Mouse (Mus musculus): Measurements from ENCODE around the gene Dusp14. TPM values are rescaled to one million over a fixed set of nuclear protein-coding genes. Genes with fewer than 3 reads are reported as not detected.

Dusp14 gene
- polyA plus RNA-seq, 1 experiment from 2014 or later = 54.6 TPM

DNA sequence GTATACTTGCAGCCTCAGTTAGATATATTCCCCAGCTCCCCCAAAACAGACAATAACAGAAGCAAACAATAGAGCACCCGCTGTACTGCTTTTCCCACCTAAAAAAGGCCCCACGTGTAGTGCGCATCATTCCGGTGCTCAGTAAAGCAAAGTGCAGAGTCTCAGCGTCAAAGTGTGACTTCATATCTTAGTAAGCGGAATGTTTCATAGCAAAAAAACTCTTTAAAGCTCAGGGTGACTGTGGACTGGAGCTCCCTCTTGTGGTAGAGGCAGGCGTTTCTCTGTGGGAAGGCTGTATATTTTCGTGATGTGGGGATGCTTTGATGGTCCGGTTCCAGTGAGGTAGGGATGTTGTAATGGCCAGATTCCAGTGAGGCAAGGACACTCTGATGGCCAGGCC is 37.1 kb downstream of the Dusp14 start:
- no peak overlapping the region for H3K4me2 ChIP-seq (replicated peaks; ENCODE audit: low read depth, low read length)
- WGBS = 51% methylated on average over 9 of the region's 9 CpGs
- no peaks in the 10 kb centered on the region; the same call in 1 of the 2 replicates for H3K36me3 ChIP-seq (ENCODE audit: insufficient read depth, low read length)

GRCm38 (mm10) chr11:84028271-84029028 is 40.6 kb downstream of the Dusp14 start:
- Histone ChIP-seq H3K4me3 (ENCODE audit: low read length) (no peak overlapping the region), H3K9ac (replicated peaks; ENCODE audit: low read length) (no peak overlapping the region), H3K36me3 (ENCODE audit: insufficient read depth, low read length) (peaks cover 21% of the 10 kb centered on the region), H3K27ac (ENCODE audit: low read length) (no peak overlapping the region), H3K4me1 (ENCODE audit: insufficient read depth, low read length) (no peaks in the 10 kb centered on the region), H3K9me3 (ENCODE audit: low read length) (no peaks in the 10 kb centered on the region), H3K4me2 (replicated peaks; ENCODE audit: low read depth, low read length) (no peak overlapping the region), H3K27me3 (ENCODE audit: insufficient read depth, low read length) (no peaks in the 10 kb centered on the region)
- no peak for ATAC-seq (ENCODE audit: low FRiP score, low TSS enrichment)
- 76% methylated on average over 9 of the region's 9 CpGs for WGBS

More for the DNA sequence above, 37.1 kb downstream of the Dusp14 start:
- Histone ChIP-seq H3K4me3 (ENCODE audit: low read length) (no peak overlapping the region), H3K9ac (replicated peaks; ENCODE audit: low read length) (no peak overlapping the region), H3K27ac (ENCODE audit: low read length) (no peak overlapping the region), H3K9me3 (ENCODE audit: low read length) (no peaks in the 10 kb centered on the region), H3K27me3 (ENCODE audit: insufficient read depth, low read length) (no peaks in the 10 kb centered on the region), H3K4me1 (ENCODE audit: insufficient read depth, low read length) (no peaks in the 10 kb centered on the region)
- no peak for ATAC-seq (ENCODE audit: low FRiP score, low TSS enrichment)

- Histone ChIP-seq H3K9me3 (ENCODE audit: low read length) (no peaks in the 10 kb centered on the region), H3K4me3 (ENCODE audit: low read length) (no peak overlapping the region), H3K27me3 (ENCODE audit: insufficient read depth, low read length) (no peaks in the 10 kb centered on the region), H3K27ac (ENCODE audit: low read length) (no peak overlapping the region), H3K9ac (replicated peaks; ENCODE audit: low read length) (no peak overlapping the region), H3K4me2 (replicated peaks; ENCODE audit: low read depth, low read length) (no peak overlapping the region), H3K36me3 (ENCODE audit: insufficient read depth, low read length) (peaks cover 21% of the 10 kb centered on the region), H3K4me1 (ENCODE audit: insufficient read depth, low read length) (no peaks in the 10 kb centered on the region)
- no peak for ATAC-seq (ENCODE audit: low FRiP score, low TSS enrichment)
- 85% methylated on average over 5 of the region's 5 CpGs for WGBS
These were observed 41.8 kb downstream of the Dusp14 start for GRCm38 (mm10) chr11:84027231-84027630.

- H3K4me3 ChIP-seq (ENCODE audit: low read length) = no peak overlapping the region
- H3K27ac ChIP-seq (ENCODE audit: low read length) = no peak overlapping the region
- no peaks in the 10 kb centered on the region for H3K9me3 ChIP-seq (ENCODE audit: low read length)
- no peak overlapping the region for H3K9ac ChIP-seq (replicated peaks; ENCODE audit: low read length)
- H3K36me3 ChIP-seq (ENCODE audit: insufficient read depth, low read length) = peaks cover 5% of the 10 kb centered on the region; the same call in 1 of the 2 replicates
- 71% methylated on average over 7 of the region's 7 CpGs for WGBS
- ATAC-seq (ENCODE audit: low FRiP score, low TSS enrichment) = no peak
- no peaks in the 10 kb centered on the region for H3K4me1 ChIP-seq (ENCODE audit: insufficient read depth, low read length)
- no peaks in the 10 kb centered on the region for H3K27me3 ChIP-seq (ENCODE audit: insufficient read depth, low read length)
- H3K4me2 ChIP-seq (replicated peaks; ENCODE audit: low read depth, low read length) = no peak overlapping the region
These were observed 52.1 kb downstream of the Dusp14 start for GRCm38 (mm10) chr11:84016810-84017508.

DNA sequence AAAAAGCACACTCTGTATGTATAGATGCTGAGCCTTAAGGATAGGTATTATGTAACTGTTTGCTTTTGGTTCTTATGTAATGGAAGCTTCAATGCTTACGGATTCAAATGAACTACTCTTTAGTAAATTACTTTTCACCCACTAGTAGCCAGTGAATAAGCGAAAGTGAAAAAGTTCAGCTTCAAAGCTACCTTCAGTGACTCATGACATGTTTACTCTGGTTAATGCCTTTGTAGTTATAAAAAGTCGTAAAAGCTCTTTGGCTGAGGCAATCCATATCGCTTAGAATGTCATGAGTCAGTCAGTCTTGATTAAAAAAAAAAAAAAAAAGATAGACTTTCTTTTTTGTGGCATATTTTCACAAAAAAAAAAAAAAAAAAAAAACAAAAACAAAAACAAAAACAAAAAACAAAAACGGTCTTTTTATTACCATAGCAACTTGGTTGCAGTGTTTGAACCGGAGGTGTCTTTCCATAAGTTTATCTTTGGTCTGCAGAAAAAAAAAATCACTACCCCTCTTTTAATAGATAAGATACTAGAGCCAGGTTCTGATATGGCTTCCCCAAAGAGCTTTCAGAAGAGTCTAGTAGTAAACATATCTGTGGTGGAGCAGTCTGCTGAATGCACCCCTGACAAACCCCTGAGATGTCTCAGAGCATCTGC is 52.8 kb downstream of the Dusp14 start:
- ATAC-seq (ENCODE audit: low FRiP score, low TSS enrichment) = no peak
- Histone ChIP-seq H3K4me1 (ENCODE audit: insufficient read depth, low read length) (no peaks in the 10 kb centered on the region), H3K27me3 (ENCODE audit: insufficient read depth, low read length) (no peaks in the 10 kb centered on the region), H3K4me2 (replicated peaks; ENCODE audit: low read depth, low read length) (no peak overlapping the region), H3K9ac (replicated peaks; ENCODE audit: low read length) (no peak overlapping the region), H3K4me3 (ENCODE audit: low read length) (no peak overlapping the region), H3K27ac (ENCODE audit: low read length) (no peak overlapping the region), H3K9me3 (ENCODE audit: low read length) (no peaks in the 10 kb centered on the region), H3K36me3 (ENCODE audit: insufficient read depth, low read length) (peaks cover 2% of the 10 kb centered on the region; the same call in 1 of the 2 replicates)
- 73% methylated on average over 6 of the region's 6 CpGs for WGBS

GRCm38 (mm10) chr11:84013105-84013504 is 56.0 kb downstream of the Dusp14 start:
- no peak for ATAC-seq (ENCODE audit: low FRiP score, low TSS enrichment)
- Histone ChIP-seq H3K4me1 (ENCODE audit: insufficient read depth, low read length) (no peaks in the 10 kb centered on the region), H3K27me3 (ENCODE audit: insufficient read depth, low read length) (no peaks in the 10 kb centered on the region), H3K36me3 (ENCODE audit: insufficient read depth, low read length) (peaks cover 13% of the 10 kb centered on the region), H3K4me3 (ENCODE audit: low read length) (no peak overlapping the region), H3K9ac (replicated peaks; ENCODE audit: low read length) (no peak overlapping the region), H3K9me3 (ENCODE audit: low read length) (no peaks in the 10 kb centered on the region), H3K27ac (ENCODE audit: low read length) (no peak overlapping the region), H3K4me2 (replicated peaks; ENCODE audit: low read depth, low read length) (no peak overlapping the region)
- 26% methylated on average over 7 of the region's 7 CpGs for WGBS

DNA sequence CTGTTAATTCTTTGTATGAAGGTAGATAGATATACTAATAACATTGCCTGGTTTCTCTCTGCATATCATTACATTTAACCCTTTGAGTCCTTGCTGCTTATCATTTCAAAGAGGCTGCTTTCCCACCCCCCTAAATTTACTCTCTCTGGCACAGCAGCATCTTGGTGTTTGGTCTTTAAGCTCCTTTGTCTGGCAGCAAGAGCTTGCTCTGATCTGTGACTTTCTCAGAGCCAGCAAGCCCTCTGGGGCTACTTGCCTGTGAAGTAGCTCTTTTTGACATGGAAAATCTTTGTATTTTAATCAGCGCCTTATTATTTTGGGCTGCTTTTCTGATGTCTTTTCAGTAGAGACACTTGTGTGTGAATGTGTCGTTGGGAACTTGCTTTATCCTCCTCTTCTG is 57.5 kb downstream of the Dusp14 start:
- ATAC-seq (ENCODE audit: low FRiP score, low TSS enrichment) = no peak
- Histone ChIP-seq H3K9me3 (ENCODE audit: low read length) (no peaks in the 10 kb centered on the region), H3K4me3 (ENCODE audit: low read length) (no peak overlapping the region), H3K9ac (replicated peaks; ENCODE audit: low read length) (no peak overlapping the region), H3K36me3 (ENCODE audit: insufficient read depth, low read length) (peaks cover 13% of the 10 kb centered on the region), H3K27ac (ENCODE audit: low read length) (no peak overlapping the region), H3K27me3 (ENCODE audit: insufficient read depth, low read length) (no peaks in the 10 kb centered on the region), H3K4me1 (ENCODE audit: insufficient read depth, low read length) (no peaks in the 10 kb centered on the region), H3K4me2 (replicated peaks; ENCODE audit: low read depth, low read length) (no peak overlapping the region)
- 57% methylated on average over 2 of the region's 2 CpGs for WGBS

DNA sequence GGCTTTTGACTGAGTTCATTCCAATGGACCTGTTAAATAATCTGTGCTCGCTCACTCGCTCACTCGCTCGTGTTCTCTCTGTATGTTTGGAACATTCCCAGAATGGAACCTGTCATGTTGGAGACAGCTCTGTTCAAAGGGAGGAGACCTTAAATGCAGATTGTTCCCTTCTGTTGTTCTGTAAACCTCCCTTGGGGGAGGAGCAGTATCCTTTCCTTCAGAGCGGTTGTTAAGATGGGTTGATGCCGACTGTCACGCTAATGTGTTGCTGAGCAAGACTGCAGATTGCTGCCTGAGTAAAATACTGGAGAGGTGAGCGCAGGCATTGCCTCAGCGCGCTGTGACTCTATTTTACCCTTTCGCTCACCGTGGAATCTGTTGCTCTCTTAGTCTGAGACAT is 58.0 kb downstream of the Dusp14 start:
- peaks cover 13% of the 10 kb centered on the region for H3K36me3 ChIP-seq (ENCODE audit: insufficient read depth, low read length)
- no peaks in the 10 kb centered on the region for H3K27me3 ChIP-seq (ENCODE audit: insufficient read depth, low read length)
- no peaks in the 10 kb centered on the region for H3K9me3 ChIP-seq (ENCODE audit: low read length)
- WGBS = 36% methylated on average over 12 of the region's 12 CpGs
- H3K4me3 ChIP-seq (ENCODE audit: low read length) = no peak overlapping the region
- H3K4me2 ChIP-seq (replicated peaks; ENCODE audit: low read depth, low read length) = no peak overlapping the region
- no peak overlapping the region for H3K27ac ChIP-seq (ENCODE audit: low read length)
- no peak for ATAC-seq (ENCODE audit: low FRiP score, low TSS enrichment)
- no peaks in the 10 kb centered on the region for H3K4me1 ChIP-seq (ENCODE audit: insufficient read depth, low read length)
- H3K9ac ChIP-seq (replicated peaks; ENCODE audit: low read length) = no peak overlapping the region

DNA sequence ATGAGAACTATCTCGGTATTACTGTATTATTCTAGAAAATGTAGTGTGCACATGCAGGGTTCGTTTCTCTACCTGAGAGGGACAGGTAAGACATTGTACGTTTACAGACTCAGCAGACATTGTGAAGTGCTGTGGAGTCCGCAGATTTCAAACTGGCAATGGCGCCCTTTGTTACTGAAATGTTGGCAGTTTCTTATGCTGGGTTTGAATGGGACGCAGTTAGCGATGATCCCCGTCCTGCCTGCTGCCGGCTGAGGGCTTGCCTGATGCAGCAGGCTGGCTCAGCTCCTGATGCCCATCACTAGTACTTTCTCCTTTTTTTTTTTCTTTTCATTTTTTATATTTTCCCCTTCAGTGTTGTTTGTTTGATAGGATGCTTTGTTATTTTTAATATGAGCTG is 58.6 kb downstream of the Dusp14 start:
- Histone ChIP-seq H3K36me3 (ENCODE audit: insufficient read depth, low read length) (peaks cover 13% of the 10 kb centered on the region), H3K4me2 (replicated peaks; ENCODE audit: low read depth, low read length) (no peak overlapping the region), H3K27me3 (ENCODE audit: insufficient read depth, low read length) (no peaks in the 10 kb centered on the region), H3K4me3 (ENCODE audit: low read length) (no peak overlapping the region), H3K9me3 (ENCODE audit: low read length) (no peaks in the 10 kb centered on the region), H3K4me1 (ENCODE audit: insufficient read depth, low read length) (no peaks in the 10 kb centered on the region), H3K27ac (ENCODE audit: low read length) (no peak overlapping the region), H3K9ac (replicated peaks; ENCODE audit: low read length) (no peak overlapping the region)
- WGBS = 88% methylated on average over 9 of the region's 9 CpGs
- no peak for ATAC-seq (ENCODE audit: low FRiP score, low TSS enrichment)

GRCm38 (mm10) chr11:84009001-84009400 is 60.1 kb downstream of the Dusp14 start:
- Histone ChIP-seq H3K27ac (ENCODE audit: low read length) (no peak overlapping the region), H3K4me1 (ENCODE audit: insufficient read depth, low read length) (no peaks in the 10 kb centered on the region), H3K27me3 (ENCODE audit: insufficient read depth, low read length) (no peaks in the 10 kb centered on the region), H3K4me3 (ENCODE audit: low read length) (no peak overlapping the region), H3K9me3 (ENCODE audit: low read length) (no peaks in the 10 kb centered on the region), H3K36me3 (ENCODE audit: insufficient read depth, low read length) (peaks cover 17% of the 10 kb centered on the region), H3K4me2 (replicated peaks; ENCODE audit: low read depth, low read length) (no peak overlapping the region), H3K9ac (replicated peaks; ENCODE audit: low read length) (no peak overlapping the region)
- 84% methylated on average over 9 of the region's 9 CpGs for WGBS
- no peak for ATAC-seq (ENCODE audit: low FRiP score, low TSS enrichment)
